Mouse (Mus musculus): Measurements from ENCODE around the gene Ndufa7.
"Not testable (repeated sequence)": the region's sequence is repeated elsewhere in the genome, so short reads cannot be mapped to it uniquely, and the experiment has no call there.

Ndufa7 gene

DNA sequence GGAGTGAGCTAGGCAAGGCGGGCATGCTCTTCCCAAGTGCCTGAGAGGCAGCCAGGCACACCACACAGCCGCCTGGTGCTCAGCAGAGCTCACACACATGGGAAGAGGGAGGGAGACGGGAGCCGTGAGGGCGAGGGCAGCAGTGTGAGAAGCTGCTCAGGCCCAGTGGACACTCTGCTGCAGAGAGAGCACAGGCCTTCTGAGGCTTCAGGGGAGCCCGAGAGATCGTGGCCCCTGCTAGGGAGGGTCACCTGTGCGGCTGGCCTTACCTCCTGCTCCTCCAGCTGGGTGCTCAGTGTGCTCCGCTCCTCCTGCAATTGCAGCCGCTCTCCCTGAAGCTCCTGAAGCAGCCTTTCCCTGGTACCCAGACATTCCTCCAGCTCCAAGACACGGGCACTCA lies 59.9 kb downstream of the Ndufa7 start:
- DNase-seq (ENCODE audit: low spot score), result not testable (repeated sequence)

DNA sequence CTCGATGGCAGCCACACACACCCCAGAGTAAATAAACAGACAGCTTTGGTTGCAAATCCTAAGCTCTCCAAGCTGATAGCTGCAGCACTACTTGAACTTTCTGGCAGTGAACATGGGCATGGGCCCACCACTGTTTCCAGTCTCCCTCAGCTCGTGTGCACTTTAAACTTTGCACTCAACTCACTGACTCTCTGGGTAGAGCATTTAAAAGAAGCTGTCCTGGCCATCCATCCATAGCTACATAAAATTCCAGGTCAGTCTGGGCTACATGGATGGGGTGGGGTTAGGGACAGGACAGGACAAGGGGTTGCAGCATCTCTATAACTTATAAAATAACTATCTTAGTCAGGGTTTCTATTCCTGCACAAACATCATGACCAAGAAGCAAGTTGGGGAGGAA lies 63.4 kb downstream of the Ndufa7 start:
- not testable (repeated sequence) for DNase-seq (ENCODE audit: low spot score)

All from testis, postnatal 10 days (tissue).